Mouse (Mus musculus) CH12.LX (cell line): ENCODE measurements around the gene A830031A19Rik. TPM values are rescaled to one million over a fixed set of nuclear protein-coding genes. Genes with fewer than 3 reads are reported as not detected.

Source experiments
- DNase-seq: peaks from one replicate; pipeline ENCODE4 v3.0.0-alpha.2; 2013; ENCODE audit errors: extremely low read depth
- H3K27ac ChIP-seq: 2 replicates; pipeline ENCODE4 v1.5.1; 2012; ENCODE audit warnings: low read depth, mild to moderate bottlenecking, control low read depth, moderate library complexity; ENCODE audit not compliant: insufficient read depth
- H3K27me3 ChIP-seq: replicated peaks from 2 replicates; pipeline ENCODE3; 2012; ENCODE audit warnings: inconsistent platforms
- H3K36me3 ChIP-seq, 2 experiments: replicated peaks in 1 of 2; 2 replicates each; pipeline versions ENCODE3 to v1.6.1; 2012; ENCODE audit warnings: inconsistent platforms in 1 of 2, low read length in 1 of 2, mild to moderate bottlenecking in 1 of 2, mixed read lengths in 1 of 2, moderate library complexity in 1 of 2; ENCODE audit not compliant: control insufficient read depth in 1 of 2, insufficient read depth in 1 of 2
- H3K4me1 ChIP-seq, 2 experiments: 2 replicates each; pipeline ENCODE4 v1.6.1; 2012; ENCODE audit warnings: inconsistent platforms in 1 of 2, moderate library complexity in 1 of 2; ENCODE audit not compliant: insufficient read depth in 2 of 2, control insufficient read depth in 1 of 2
- H3K4me2 ChIP-seq: 2 replicates; pipeline ENCODE4 v1.6.1; 2012; ENCODE audit warnings: low read depth, mild to moderate bottlenecking, control low read depth; ENCODE audit not compliant: poor library complexity, insufficient read depth, severe bottlenecking
- H3K4me3 ChIP-seq, 3 experiments: fragments of 150-350 bp in 1 of 3; sonication (generic) in 1 of 3; replicated peaks in 1 of 3; 2 replicates each; pipeline versions ENCODE3 to v1.5.1; 2011 to 2012; ENCODE audit warnings: low read depth in 2 of 3, low read length in 2 of 3, mild to moderate bottlenecking in 2 of 3, moderate library complexity in 2 of 3, control low read depth in 1 of 3, improper control_type of control experiment in 1 of 3, inconsistent platforms in 1 of 3, mixed read lengths in 1 of 3; ENCODE audit not compliant: poor library complexity in 1 of 3
- H3K79me2 ChIP-seq: replicated peaks from 2 replicates; pipeline ENCODE4 v1.6.1; 2012; ENCODE audit warnings: mild to moderate bottlenecking, moderate library complexity; ENCODE audit not compliant: control insufficient read depth, poor library complexity, insufficient read depth, severe bottlenecking; ENCODE audit errors: extremely low read depth
- H3K9ac ChIP-seq: 2 replicates; pipeline ENCODE4 v1.6.1; 2012; ENCODE audit warnings: low read depth, mild to moderate bottlenecking, control low read depth, moderate library complexity; ENCODE audit not compliant: insufficient read depth
- H3K9me3 ChIP-seq: replicated peaks from 2 replicates; pipeline ENCODE3; 2012; ENCODE audit warnings: low read length, inconsistent platforms, mixed read lengths
- CHD2 ChIP-seq: IDR thresholded peaks from 2 replicates; pipeline ENCODE4 v1.6.1; 2011; ENCODE audit warnings: low read length, improper control_type of control experiment
- E2F4 ChIP-seq: IDR thresholded peaks from 2 replicates; pipeline ENCODE4 v1.6.1; 2011; ENCODE audit warnings: low read depth, low read length, improper control_type of control experiment; ENCODE audit not compliant: insufficient replicate concordance
- ELF1 ChIP-seq: IDR thresholded peaks from 2 replicates; pipeline ENCODE4 v1.6.1; 2014; ENCODE audit warnings: low read depth, mild to moderate bottlenecking, inconsistent platforms, low read length, improper control_type of control experiment
- ETS1 ChIP-seq: conservative IDR thresholded peaks from 2 replicates; pipeline ENCODE4 v1.6.1; 2012; ENCODE audit warnings: low read depth, mild to moderate bottlenecking, inconsistent platforms, low read length, improper control_type of control experiment, moderate library complexity
- JUN ChIP-seq: IDR thresholded peaks from 2 replicates; pipeline ENCODE4 v1.6.1; 2011; ENCODE audit warnings: low read depth, mild to moderate bottlenecking, low read length, improper control_type of control experiment, moderate library complexity; ENCODE audit not compliant: insufficient read depth
- MAFK ChIP-seq: IDR thresholded peaks from 2 replicates; pipeline ENCODE4 v1.6.1; 2011; ENCODE audit warnings: low read length, improper control_type of control experiment; ENCODE audit not compliant: insufficient replicate concordance
- MAX ChIP-seq: IDR thresholded peaks from 2 replicates; pipeline ENCODE4 v1.6.1; 2011; ENCODE audit warnings: low read length, improper control_type of control experiment
- MAZ ChIP-seq: IDR thresholded peaks from 2 replicates; pipeline ENCODE4 v1.6.1; 2012; ENCODE audit warnings: low read depth, mild to moderate bottlenecking, inconsistent platforms, low read length, improper control_type of control experiment, moderate library complexity
- MEF2A ChIP-seq: IDR thresholded peaks from 2 replicates; pipeline ENCODE4 v1.6.1; 2014; ENCODE audit warnings: low read depth, mild to moderate bottlenecking, inconsistent platforms, low read length, improper control_type of control experiment, borderline replicate concordance
- NELFE ChIP-seq: IDR thresholded peaks from 2 replicates; pipeline ENCODE4 v1.6.1; 2011; ENCODE audit warnings: low read depth, low read length, improper control_type of control experiment
- POLR2A ChIP-seq: IDR thresholded peaks from 2 replicates; pipeline ENCODE4 v1.6.1; 2011; ENCODE audit warnings: low read depth, mild to moderate bottlenecking, improper control_type of control experiment, low read length
- RCOR1 ChIP-seq: conservative IDR thresholded peaks from 2 replicates; pipeline ENCODE4 v1.6.1; 2012; ENCODE audit warnings: low read depth, mild to moderate bottlenecking, inconsistent platforms, low read length, improper control_type of control experiment
- SMC3 ChIP-seq: IDR thresholded peaks from 2 replicates; pipeline ENCODE4 v1.6.1; 2011; ENCODE audit warnings: low read depth, low read length, improper control_type of control experiment
- TCF12 ChIP-seq: IDR thresholded peaks from 2 replicates; pipeline ENCODE4 v1.6.1; 2014; ENCODE audit warnings: low read depth, mild to moderate bottlenecking, inconsistent platforms, low read length, improper control_type of control experiment
- ZNF384 ChIP-seq: IDR thresholded peaks from 2 replicates; pipeline ENCODE4 v1.6.1; 2012; ENCODE audit warnings: low read depth, low read length, improper control_type of control experiment, inconsistent platforms
- dilution Hi-C: fragments of 300-500 bp; cut with MboI; formaldehyde crosslinking; loops from 2 replicates; pipeline ENCODE4 v1.14.3; 2020; ENCODE audit warnings: low sequenced_read_pairs; ENCODE audit not compliant: extremely low pct_unique_long_range_greater_than_20kb, extremely low pct_ligation_motif_present
- in situ Hi-C: fragments of 300-500 bp; cut with MboI; formaldehyde crosslinking; loops from 3 replicates; pipeline ENCODE4 v1.14.3; 2019; ENCODE audit warnings: low sequenced_read_pairs, low pct_ligation_motif_present, low pct_unique_long_range_greater_than_20kb, mixed read lengths
- polyA plus RNA-seq: library from polyadenylated mRNA; unstranded; fragments of >175 nt; gene quantifications from 2 replicates; pipeline ENCODE4 v1.2.1, GENCODE M21; 2012; ENCODE audit warnings: low read depth; ENCODE audit not compliant: insufficient read length
- total RNA-seq, 2 experiments: library from RNA; depleted of rRNA; stranded (reverse); fragments of 300-350 nt in 1 of 2; fragments of >200 nt in 1 of 2; gene quantifications; 2 replicates each; pipeline ENCODE4 v1.2.3; 2012 to 2014

The A830031A19Rik gene
- total and polyA plus RNA-seq, 3 experiments, result not detected

DNA sequence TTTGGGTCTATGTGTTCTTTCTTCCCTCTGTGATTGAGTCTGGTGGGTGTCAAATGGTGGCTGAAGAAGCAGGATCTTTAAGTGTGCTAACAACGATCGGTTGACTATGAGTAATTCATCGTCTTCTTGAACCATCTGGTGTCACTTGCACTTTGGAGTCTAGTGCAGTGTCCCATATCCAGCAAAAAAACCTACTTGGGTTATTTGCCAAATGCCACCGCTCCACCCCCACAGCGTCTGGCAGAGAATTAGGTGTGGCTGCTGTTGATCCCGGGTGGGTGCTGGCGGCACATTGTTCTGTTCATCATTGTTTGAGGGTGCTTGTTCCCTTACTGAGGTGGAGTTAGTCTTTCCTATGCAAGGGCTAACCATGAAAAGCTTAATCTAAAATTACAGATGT is 48.0 kb upstream of the A830031A19Rik start:
- H3K4me2 ChIP-seq, result no peak overlapping the region
- H3K27ac ChIP-seq, result no peak overlapping the region
- H3K9me3 ChIP-seq, result no peaks in the 10 kb centered on the region
- no peak for DNase-seq
- no peak overlapping the region for H3K4me3 ChIP-seq
- no peak overlapping the region for H3K9ac ChIP-seq
- dilution Hi-C loops (no loop called here), in situ Hi-C loops (no loop called here)
- peaks cover 0 to 92% of the 10 kb centered on the region in 2 experiments for H3K36me3 ChIP-seq
- TF ChIP-seq ETS1 (no peak), ELF1 (no peak), E2F4 (no peak), CHD2 (no peak), RCOR1 (no peak)
- peaks cover 9 to 99% of the 10 kb centered on the region in 2 experiments for H3K4me1 ChIP-seq
- H3K27me3 ChIP-seq, result no peaks in the 10 kb centered on the region
- H3K79me2 ChIP-seq, result no peaks in the 10 kb centered on the region

DNA sequence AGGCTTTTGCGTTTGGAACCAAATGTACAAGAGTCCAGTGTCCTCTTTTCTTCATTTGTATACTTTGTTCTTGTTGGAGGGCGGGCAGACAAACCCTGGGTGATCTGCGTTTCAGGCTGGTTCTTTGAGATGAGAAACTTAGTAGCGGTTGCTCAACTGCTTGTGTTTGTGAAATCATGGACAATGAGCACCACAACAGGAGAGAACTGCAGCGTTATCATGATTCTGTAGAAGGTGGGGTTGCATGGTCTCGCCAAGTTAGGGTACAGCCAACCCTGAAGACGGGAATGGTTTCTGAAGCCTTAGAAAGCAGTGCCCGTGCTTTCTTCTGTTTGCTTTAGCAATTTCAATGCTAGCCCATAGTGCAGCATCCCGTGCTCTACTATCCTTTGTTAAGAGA is 46.3 kb upstream of the A830031A19Rik start:
- Histone ChIP-seq H3K27me3 (no peaks in the 10 kb centered on the region), H3K36me3 (peaks cover 0 to 90% of the 10 kb centered on the region in 2 experiments), H3K9me3 (no peaks in the 10 kb centered on the region), H3K9ac (no peak overlapping the region), H3K27ac (no peak overlapping the region), H3K4me3 (no peak overlapping the region), H3K4me2 (no peak overlapping the region), H3K79me2 (no peaks in the 10 kb centered on the region), H3K4me1 (peaks cover 4 to 99% of the 10 kb centered on the region in 2 experiments; a peak in 3 of 4 replicates)
- TF ChIP-seq JUN (no peak), MAFK (no peak), ZNF384 (no peak), RCOR1 (no peak), MAZ (no peak), MAX (no peak), NELFE (no peak)
- dilution Hi-C loops, result no loop called here
- in situ Hi-C loops, result no loop called here
- DNase-seq, result no peak

DNA sequence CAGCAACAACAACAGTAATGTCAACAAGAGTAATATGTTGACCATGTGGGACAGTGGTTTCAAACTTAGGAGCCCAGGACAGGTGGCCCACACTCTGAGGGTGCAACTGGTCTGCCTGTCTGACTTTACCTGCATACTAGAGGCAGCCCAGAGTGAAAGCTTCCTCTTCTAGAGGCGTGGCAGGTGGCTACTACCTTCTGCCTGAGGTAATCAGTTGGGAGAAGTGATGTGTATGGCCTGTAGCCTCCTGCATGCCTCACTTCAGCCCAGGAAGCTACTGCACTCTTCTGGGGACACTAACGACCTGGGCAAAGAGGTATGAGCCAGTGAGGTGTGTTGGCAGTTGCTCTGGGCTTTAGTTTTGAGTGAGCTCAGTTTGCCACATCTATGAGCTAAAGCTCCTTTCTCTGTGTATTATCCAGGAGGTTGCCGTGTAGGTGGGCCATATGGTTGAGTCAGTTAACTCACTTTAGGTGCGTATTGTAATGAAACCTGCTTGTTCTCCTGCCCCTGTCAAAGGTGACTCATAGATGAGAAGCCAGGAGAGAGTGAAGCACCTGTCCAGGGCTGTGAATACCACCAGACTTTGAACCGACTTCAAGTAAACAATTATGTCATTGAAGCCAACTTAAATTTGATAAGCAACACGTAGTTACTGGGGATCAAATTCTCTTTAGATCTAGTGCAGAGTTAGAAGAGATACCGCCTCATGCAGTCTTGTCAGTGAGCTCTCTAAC is 41.9 kb upstream of the A830031A19Rik start:
- Histone ChIP-seq H3K9ac (no peak overlapping the region), H3K4me2 (no peak overlapping the region), H3K27ac (no peak overlapping the region), H3K9me3 (no peaks in the 10 kb centered on the region), H3K4me3 (no peak overlapping the region), H3K4me1 (peaks cover 4 to 95% of the 10 kb centered on the region in 2 experiments; a peak in 3 of 4 replicates), H3K27me3 (no peaks in the 10 kb centered on the region), H3K36me3 (peaks cover 0 to 93% of the 10 kb centered on the region in 2 experiments), H3K79me2 (no peaks in the 10 kb centered on the region)
- dilution Hi-C loops, result no loop called here
- TF ChIP-seq JUN (no peak), POLR2A (no peak), MAFK (no peak), MAZ (no peak), ELF1 (no peak), SMC3 (no peak), MEF2A (no peak), TCF12 (no peak), E2F4 (no peak)
- in situ Hi-C loops, result no loop called here
- no peak for DNase-seq
